Mouse (Mus musculus): ENCODE measurements around the gene Mrgprf. TPM values are rescaled to one million over a fixed set of nuclear protein-coding genes. Genes with fewer than 3 reads are reported as not detected.

Gene Mrgprf
- total and polyA plus RNA-seq, 3 experiments: not detected

DNA sequence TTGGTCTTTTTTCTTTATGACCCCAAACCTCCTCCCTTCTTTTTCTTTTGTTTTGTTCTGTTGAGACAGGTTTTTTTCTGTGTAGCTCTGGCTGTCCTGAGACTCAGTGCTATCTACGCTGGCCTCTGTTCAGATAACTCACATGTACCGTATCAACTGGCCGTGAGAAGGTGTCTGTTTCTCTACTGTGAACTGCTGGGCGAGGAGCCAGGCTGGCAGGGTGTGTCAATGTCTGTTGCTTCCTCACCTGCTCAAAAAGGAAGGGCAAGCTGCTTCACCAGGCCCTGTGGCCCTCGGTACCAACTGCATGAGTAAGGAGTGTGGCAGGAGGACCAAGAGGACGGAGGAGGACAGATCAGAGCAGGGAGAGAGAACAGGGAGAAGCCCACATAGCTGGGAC, 13.2 kb upstream of the Mrgprf start:
- no peak overlapping the region for H3K9ac ChIP-seq (ENCODE audit: control insufficient read depth, low read depth, low read length, poor library complexity, severe bottlenecking)
- H3K4me1 ChIP-seq (ENCODE audit: control insufficient read depth in 1 of 2, insufficient read depth in 2 of 2, low read length in 2 of 2): peaks cover 0 to 14% of the 10 kb centered on the region in 2 experiments; a peak in 3 of 4 replicates
- no peaks in the 10 kb centered on the region for H3K9me3 ChIP-seq (replicated peaks; ENCODE audit: insufficient read depth, low read length)
- H3K79me2 ChIP-seq (ENCODE audit: control insufficient read depth, insufficient read depth, low read length, poor library complexity): peaks cover 2% of the 10 kb centered on the region
- peak; percentile 26 for DNase-seq (ENCODE audit: low read depth, low spot score)
- no peak overlapping the region for H3K4me3 ChIP-seq (ENCODE audit: control insufficient read depth in 1 of 2, insufficient read depth in 1 of 2, low read depth in 2 of 2, low read length in 2 of 2)
- 0 out of 4 replicates have a peak, but pooled peaks cover 0 to 2% of the 10 kb centered on the region in 2 experiments for H3K36me3 ChIP-seq (ENCODE audit: control insufficient read depth in 1 of 2, insufficient read depth in 2 of 2, low read length in 2 of 2)
- TF ChIP-seq RAD21 (IDR thresholded peaks at IDR 0.05; ENCODE audit: low read depth, low read length) (no peak), E2F4 (IDR thresholded peaks at IDR 0.05; ENCODE audit: borderline replicate concordance, low read depth, low read length) (no peak), GATA1 (IDR thresholded peaks at IDR 0.05; ENCODE audit: low read depth, low read length) (no peak)
- H3K27me3 ChIP-seq (ENCODE audit: control insufficient read depth in 1 of 2, insufficient read depth in 2 of 2, low read length in 2 of 2): no peaks in the 10 kb centered on the region
- H3K27ac ChIP-seq (ENCODE audit: control insufficient read depth, low read depth, low read length): no peak overlapping the region

DNA sequence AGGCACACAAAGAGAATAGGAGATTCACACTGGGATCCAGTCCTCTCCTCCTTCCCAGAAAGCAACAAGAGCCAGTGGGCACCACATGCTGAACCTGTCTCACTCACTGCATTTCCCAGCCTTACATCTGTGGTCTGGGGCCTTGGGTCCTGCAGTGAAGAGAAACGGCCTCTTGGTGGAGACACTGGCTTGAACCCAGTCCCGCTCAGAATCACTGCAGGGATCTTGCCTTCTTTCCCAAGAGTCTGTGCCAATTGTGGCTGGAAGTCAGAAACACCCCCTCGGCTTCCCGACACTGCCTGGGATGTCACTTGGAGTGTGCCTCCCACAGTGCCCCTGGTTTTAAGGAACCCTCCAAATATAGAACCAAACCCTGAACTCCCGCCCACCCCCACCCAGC, 11.3 kb upstream of the Mrgprf start:
- Histone ChIP-seq H3K9ac (ENCODE audit: control insufficient read depth, low read depth, low read length, poor library complexity, severe bottlenecking) (no peak overlapping the region), H3K4me1 (ENCODE audit: control insufficient read depth in 1 of 2, insufficient read depth in 2 of 2, low read length in 2 of 2) (peaks cover 0 to 5% of the 10 kb centered on the region in 2 experiments; a peak in 2 of 4 replicates), H3K9me3 (replicated peaks; ENCODE audit: insufficient read depth, low read length) (no peaks in the 10 kb centered on the region), H3K27ac (ENCODE audit: control insufficient read depth, low read depth, low read length) (no peak overlapping the region), H3K4me3 (ENCODE audit: control insufficient read depth in 1 of 2, insufficient read depth in 1 of 2, low read depth in 2 of 2, low read length in 2 of 2) (no peak overlapping the region), H3K36me3 (ENCODE audit: control insufficient read depth in 1 of 2, insufficient read depth in 2 of 2, low read length in 2 of 2) (0 out of 4 replicates have a peak, but pooled peaks cover 0 to 2% of the 10 kb centered on the region in 2 experiments), H3K79me2 (ENCODE audit: control insufficient read depth, insufficient read depth, low read length, poor library complexity) (no peaks in the 10 kb centered on the region), H3K27me3 (ENCODE audit: control insufficient read depth in 1 of 2, insufficient read depth in 2 of 2, low read length in 2 of 2) (no peaks in the 10 kb centered on the region)
- no peak for DNase-seq (ENCODE audit: low read depth, low spot score)
- TF ChIP-seq CTCF (IDR thresholded peaks at IDR 0.05 in 2 of 3, conservative IDR thresholded peaks at IDR 0.05 in 1 of 3; ENCODE audit: control insufficient read depth in 1 of 3, insufficient read depth in 1 of 3, low read depth in 2 of 3, low read length in 3 of 3, poor library complexity in 1 of 3, severe bottlenecking in 1 of 3) (peak in 2 of 3 experiments; percentile 17 to 31; a peak in 3 of 6 replicates), SMC3 (IDR thresholded peaks at IDR 0.05; ENCODE audit: low read depth, low read length) (peak; percentile 21; the same call in 1 of the 2 replicates), POLR2A (IDR thresholded peaks at IDR 0.05; ENCODE audit: control insufficient read depth in 1 of 2, insufficient read depth in 1 of 2, low read depth in 1 of 2, low read length in 2 of 2, poor library complexity in 1 of 2) (no peak)

DNA sequence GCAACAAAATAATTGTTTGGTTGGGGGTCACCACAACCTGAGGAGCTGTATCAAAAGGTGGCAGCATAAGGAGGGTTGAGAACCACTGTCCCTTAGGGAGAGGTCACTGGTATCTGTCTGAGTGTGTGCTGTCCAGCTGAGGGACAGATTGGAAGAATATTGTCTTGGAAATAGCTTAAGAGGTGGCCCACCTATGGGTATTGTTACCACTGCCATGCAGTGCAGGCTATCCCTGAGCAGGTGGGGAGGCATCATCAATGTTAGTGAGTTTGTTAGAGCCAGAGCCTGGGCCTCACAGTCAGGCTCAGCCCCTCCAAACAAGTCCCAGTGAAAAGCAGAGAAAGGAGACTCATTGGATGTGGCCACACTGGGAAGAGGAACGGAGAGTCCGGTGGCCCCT, 8.8 kb upstream of the Mrgprf start:
- no peak for DNase-seq (ENCODE audit: low read depth, low spot score)
- 0 out of 4 replicates have a peak, but pooled peaks cover 0 to 2% of the 10 kb centered on the region in 2 experiments for H3K36me3 ChIP-seq (ENCODE audit: control insufficient read depth in 1 of 2, insufficient read depth in 2 of 2, low read length in 2 of 2)
- no peak for TF ChIP-seq CHD2 (IDR thresholded peaks at IDR 0.05; ENCODE audit: low read length)
- no peak for TF ChIP-seq USF2 (IDR thresholded peaks at IDR 0.05; ENCODE audit: borderline replicate concordance in 1 of 2, insufficient read depth in 1 of 2, low read depth in 1 of 2, low read length in 2 of 2)
- TF ChIP-seq RAD21 (IDR thresholded peaks at IDR 0.05; ENCODE audit: low read depth, low read length): no peak
- TF ChIP-seq ELF1 (IDR thresholded peaks at IDR 0.05; ENCODE audit: low read depth, low read length): no peak
- no peak for TF ChIP-seq HCFC1 (IDR thresholded peaks at IDR 0.05; ENCODE audit: low read depth, low read length)
- no peak for TF ChIP-seq RCOR1 (IDR thresholded peaks at IDR 0.05; ENCODE audit: low read depth, low read length)
- no peak for TF ChIP-seq E2F4 (IDR thresholded peaks at IDR 0.05; ENCODE audit: borderline replicate concordance, low read depth, low read length)
- TF ChIP-seq MEF2A (IDR thresholded peaks at IDR 0.05; ENCODE audit: extremely low read depth, insufficient replicate concordance, low read depth, low read length, poor library complexity, severe bottlenecking): no peak
- no peak for TF ChIP-seq TCF12 (IDR thresholded peaks at IDR 0.05; ENCODE audit: low read depth, low read length)
- no peak for TF ChIP-seq MAZ (IDR thresholded peaks at IDR 0.05; ENCODE audit: low read depth, low read length)
- TF ChIP-seq NELFE (IDR thresholded peaks at IDR 0.05; ENCODE audit: low read depth, low read length): no peak
- no peak for TF ChIP-seq POLR2AphosphoS2 (IDR thresholded peaks at IDR 0.05; ENCODE audit: low read length)
- no peak for TF ChIP-seq KAT2A (conservative IDR thresholded peaks at IDR 0.05; ENCODE audit: low read depth, low read length)
- TF ChIP-seq GABPA (IDR thresholded peaks at IDR 0.05; ENCODE audit: low read depth, low read length): no peak
- TF ChIP-seq SMC3 (IDR thresholded peaks at IDR 0.05; ENCODE audit: low read depth, low read length): no peak
- TF ChIP-seq NRF1 (IDR thresholded peaks at IDR 0.05; ENCODE audit: insufficient read depth, low read depth, low read length, poor library complexity, severe bottlenecking): no peak
- no peak for TF ChIP-seq MYC (IDR thresholded peaks at IDR 0.05; ENCODE audit: low read depth, low read length)
- no peak for TF ChIP-seq JUND (IDR thresholded peaks at IDR 0.05; ENCODE audit: low read depth, low read length)
- TF ChIP-seq ETS1 (IDR thresholded peaks at IDR 0.05; ENCODE audit: low read depth, low read length): no peak
- no peak for TF ChIP-seq GATA1 (IDR thresholded peaks at IDR 0.05; ENCODE audit: low read depth, low read length)
- no peaks in the 10 kb centered on the region for H3K79me2 ChIP-seq (ENCODE audit: control insufficient read depth, insufficient read depth, low read length, poor library complexity)
- no peak overlapping the region for H3K27ac ChIP-seq (ENCODE audit: control insufficient read depth, low read depth, low read length)
- H3K4me1 ChIP-seq (ENCODE audit: control insufficient read depth in 1 of 2, insufficient read depth in 2 of 2, low read length in 2 of 2): peaks cover 0 to 4% of the 10 kb centered on the region in 2 experiments; a peak in 2 of 4 replicates
- no peaks in the 10 kb centered on the region for H3K9me3 ChIP-seq (replicated peaks; ENCODE audit: insufficient read depth, low read length)
- no peak overlapping the region for H3K4me3 ChIP-seq (ENCODE audit: control insufficient read depth in 1 of 2, insufficient read depth in 1 of 2, low read depth in 2 of 2, low read length in 2 of 2)
- H3K27me3 ChIP-seq (ENCODE audit: control insufficient read depth in 1 of 2, insufficient read depth in 2 of 2, low read length in 2 of 2): no peaks in the 10 kb centered on the region
- no peak overlapping the region for H3K9ac ChIP-seq (ENCODE audit: control insufficient read depth, low read depth, low read length, poor library complexity, severe bottlenecking)
